Mouse (Mus musculus): ENCODE measurements around the gene Gstm2.
"Not testable (repeated sequence)": the region's sequence is repeated elsewhere in the genome, so short reads cannot be mapped to it uniquely, and the experiment has no call there.

Gstm2 gene

DNA sequence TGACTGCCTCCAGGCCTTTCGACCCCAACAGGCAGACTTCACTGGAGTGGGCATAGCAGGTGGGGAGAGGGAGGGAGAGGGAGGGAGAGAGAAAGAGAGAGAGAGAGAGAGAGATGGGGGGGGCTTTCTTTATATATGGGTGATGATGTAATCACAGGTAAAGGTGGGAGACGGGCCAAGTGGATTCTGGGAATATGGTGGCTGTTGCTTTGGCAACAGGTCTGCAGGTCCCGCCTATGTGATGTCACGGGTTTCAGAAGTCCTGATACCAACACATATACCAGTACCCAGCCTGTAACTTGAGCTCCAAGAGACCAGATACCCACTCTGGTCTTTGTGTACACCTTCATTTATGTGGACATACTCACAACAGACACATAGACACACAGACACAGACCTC is 10.3 kb upstream of the Gstm2 start:
- DNase-seq (ENCODE audit: low read depth, low spot score), result peak; percentile 79

- DNase-seq (ENCODE audit: low read depth, low spot score), result peak; percentile 93
Measured at GRCm38 (mm10) chr3:107995974-107996373, 9.7 kb upstream of the Gstm2 start.

GRCm38 (mm10) chr3:107985141-107985540 is 1.1 kb downstream of the Gstm2 start:
- DNase-seq (ENCODE audit: low read depth, low spot score), result not testable (repeated sequence)

DNA sequence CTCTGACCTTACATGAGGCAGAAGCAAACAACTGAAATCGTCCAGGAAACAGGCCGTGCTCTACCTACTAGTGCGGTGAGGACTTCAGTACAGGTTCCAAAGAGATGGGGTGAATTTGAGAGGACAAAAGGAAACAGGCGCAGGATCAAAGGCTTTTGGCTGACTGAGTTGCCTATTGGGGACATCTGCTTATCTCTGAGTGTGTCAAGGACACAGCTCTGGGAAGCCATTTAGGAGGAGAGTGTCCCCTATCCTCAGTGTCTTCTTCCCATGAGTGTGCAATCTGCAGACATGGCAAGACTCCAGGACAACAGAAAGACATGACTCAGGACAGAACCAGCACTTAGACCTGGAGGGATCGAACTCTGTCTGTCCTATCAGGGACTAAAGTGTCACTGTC is 1.8 kb downstream of the Gstm2 start:
- no peak for DNase-seq (ENCODE audit: low read depth, low spot score)

DNA sequence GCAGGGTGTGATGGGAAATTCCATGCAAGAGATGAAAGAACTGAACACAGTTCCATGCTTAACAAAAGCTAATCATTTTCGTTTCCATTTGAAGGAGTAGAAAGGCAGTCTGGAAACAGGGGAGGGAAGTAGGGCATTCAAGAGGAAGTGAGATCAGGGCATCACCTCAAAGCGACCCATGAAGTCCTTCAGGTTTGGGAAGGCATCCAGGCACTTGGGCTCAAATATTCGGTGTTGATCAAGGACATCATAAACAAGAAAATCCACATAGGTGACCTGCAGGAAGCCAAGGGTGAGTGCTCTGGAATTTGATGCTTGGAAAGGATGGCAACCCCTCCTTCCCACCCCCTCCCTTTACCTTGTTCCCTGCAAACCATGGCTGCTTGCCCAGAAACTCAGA is 2.5 kb downstream of the Gstm2 start:
- no peak for DNase-seq (ENCODE audit: low read depth, low spot score)

DNA sequence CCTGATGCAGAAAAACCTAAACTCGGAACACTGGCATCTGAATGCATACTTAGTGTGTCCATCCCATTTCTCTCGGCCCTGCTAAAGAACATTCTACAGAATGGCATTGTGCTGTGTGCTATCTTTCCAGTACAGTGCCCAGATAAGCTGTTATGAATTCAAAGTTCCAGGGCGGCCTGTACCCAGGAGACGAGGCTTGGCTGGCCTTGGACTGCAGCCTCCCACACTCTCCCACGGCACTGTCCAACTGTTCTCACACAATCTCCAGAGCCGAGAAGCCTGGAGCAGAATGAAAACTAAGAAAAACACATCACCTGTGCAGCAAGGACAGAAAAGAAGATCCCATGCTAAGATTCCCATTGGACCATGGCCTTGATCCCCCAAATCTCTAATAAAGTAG is 3.5 kb downstream of the Gstm2 start:
- DNase-seq (ENCODE audit: low read depth, low spot score), result no peak

DNA sequence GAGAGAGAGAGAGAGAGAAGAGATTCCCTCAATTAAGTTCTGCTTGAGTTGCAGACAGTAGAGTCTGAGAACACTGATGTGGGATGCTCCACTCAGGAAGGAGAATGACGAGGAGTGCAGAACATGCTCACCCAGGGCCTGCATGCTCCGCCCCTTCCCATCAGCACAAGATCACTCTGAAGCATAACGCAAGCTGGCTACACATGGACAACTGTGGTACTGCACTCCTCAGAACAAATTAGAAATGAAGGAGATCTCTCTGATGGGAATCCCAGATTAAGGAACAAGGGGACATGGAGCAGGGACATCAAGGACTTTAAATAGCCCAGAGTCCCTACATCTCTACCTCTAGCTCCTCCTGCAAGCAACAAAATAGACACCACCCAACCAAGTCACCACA is 5.0 kb downstream of the Gstm2 start:
- peak; percentile 39 for DNase-seq (ENCODE audit: low read depth, low spot score)

- no peak for DNase-seq (ENCODE audit: low read depth, low spot score)
Measured at GRCm38 (mm10) chr3:107977691-107978090, 8.6 kb downstream of the Gstm2 start.

DNA sequence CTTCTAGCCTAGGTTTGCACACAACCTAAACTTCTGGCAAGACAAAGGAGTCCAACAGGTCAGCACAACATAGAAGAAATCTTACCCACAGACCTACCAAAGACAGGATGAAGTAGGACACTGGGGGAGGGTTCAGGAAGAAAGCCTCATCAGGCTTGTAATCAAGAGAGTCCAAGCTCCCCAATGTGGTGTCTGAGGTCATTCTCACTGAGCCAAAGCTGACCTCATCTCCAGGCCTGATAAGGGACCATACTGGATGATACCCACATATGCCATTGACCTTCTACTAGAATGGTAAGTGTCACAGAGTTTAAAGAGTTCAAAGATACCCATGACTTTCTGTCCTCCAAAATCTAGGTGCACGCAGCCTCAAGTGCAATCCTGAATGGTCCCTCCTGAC is 12.0 kb downstream of the Gstm2 start:
- no peak for DNase-seq (ENCODE audit: low read depth, low spot score)

GRCm38 (mm10) chr3:107972070-107972469 is 14.2 kb downstream of the Gstm2 start:
- DNase-seq (ENCODE audit: low read depth, low spot score), result no peak

DNA sequence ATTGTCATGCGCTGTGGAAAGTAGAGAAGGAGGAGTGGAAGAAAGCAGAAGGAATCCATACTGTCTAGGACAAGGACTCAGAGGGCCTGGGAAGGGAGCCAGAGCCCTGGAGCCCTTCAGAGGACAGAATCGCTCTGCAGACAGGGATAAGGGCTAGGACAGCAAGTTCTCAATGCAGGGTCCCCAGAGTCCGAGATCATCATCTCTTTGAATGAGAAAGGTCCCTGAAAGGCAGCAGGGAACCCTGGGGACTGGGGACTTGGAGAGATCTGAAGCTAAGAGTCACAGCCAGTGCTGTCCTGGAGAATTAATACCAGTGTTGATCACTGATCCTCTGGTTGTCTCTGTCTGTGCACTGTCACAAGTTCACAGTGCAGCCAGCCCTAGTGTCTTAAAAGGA is 15.2 kb downstream of the Gstm2 start:
- not testable (repeated sequence) for DNase-seq (ENCODE audit: low read depth, low spot score)

DNA sequence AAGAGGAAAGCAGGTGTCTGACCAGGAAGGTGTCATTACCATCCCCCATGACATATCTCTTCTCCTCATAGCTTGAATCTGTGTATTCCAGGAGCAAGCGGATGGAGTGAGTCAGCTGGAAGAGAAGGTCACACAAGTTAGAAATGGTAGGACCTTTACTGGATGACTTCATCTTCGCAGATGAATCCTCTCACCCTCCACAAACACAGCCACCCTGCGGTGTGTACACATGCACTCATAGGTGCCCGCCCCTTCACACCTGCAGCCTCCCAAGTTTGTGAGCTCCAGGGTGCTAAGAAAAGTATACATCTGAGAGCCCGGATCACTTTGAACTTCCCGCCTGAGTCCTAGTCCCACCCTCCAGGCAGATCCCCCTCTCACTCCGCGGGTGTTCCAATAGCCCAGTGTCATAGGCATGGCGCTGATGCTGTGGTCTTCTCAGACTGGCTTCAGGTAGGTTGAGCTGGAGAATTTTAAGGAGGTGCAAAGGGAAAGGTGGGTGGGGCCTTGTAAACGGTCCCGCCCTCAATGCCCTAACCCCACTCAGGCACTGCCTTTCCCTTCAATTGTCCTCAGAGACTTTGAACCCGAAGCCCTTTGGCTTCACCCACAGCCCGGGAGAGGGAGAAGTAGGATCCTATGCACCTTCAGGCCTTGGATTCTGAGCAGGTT is 17.4 kb downstream of the Gstm2 start, which contains the start of gene Gstm3:
Gene Gstm3, minus strand, starts transcription at position 560 of the 672 bp plus-strand sequence.
- peak; percentile 36 for DNase-seq (ENCODE audit: low read depth, low spot score)

- DNase-seq (ENCODE audit: low read depth, low spot score), result no peak
Measured at GRCm38 (mm10) chr3:107966631-107967030, 19.6 kb downstream of the Gstm2 start.

GRCm38 (mm10) chr3:107965592-107965991 is 20.7 kb downstream of the Gstm2 start:
- peak; percentile 41 for DNase-seq (ENCODE audit: low read depth, low spot score)

DNA sequence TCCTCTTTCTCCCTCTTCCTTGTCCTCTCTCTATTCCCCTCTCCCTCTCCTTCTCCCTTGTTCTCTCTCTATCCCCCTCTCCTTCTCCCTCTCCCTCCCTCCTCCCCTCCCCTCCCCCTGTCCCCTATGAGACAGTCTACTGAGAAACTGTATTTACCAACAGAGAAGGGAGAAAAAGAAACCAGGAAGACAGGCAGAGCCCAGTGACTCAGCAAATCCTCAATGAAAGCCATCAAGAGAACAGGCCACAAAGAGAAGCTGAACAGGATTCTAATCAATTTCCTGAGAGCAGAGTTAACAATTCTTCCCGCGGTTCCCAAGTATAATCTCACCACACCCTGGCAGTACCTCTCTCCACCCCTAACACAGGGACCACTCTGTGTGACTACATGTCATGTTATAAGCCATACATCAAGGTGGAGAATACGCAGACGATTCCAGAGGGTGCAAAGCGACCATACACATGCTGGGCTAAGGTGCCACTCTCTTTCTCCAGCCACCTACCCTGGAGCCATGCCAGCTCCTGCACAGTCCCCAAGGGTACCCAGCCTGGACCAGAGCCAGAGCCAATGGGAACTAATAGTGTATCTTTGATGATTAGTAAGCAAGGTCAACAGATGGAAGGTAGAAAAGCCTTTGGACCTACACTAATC is 21.5 kb downstream of the Gstm2 start:
- peak; percentile 60 for DNase-seq (ENCODE audit: low read depth, low spot score)

- DNase-seq (ENCODE audit: low read depth, low spot score), result no peak
Measured at GRCm38 (mm10) chr3:107964026-107964425, 22.2 kb downstream of the Gstm2 start.

DNA sequence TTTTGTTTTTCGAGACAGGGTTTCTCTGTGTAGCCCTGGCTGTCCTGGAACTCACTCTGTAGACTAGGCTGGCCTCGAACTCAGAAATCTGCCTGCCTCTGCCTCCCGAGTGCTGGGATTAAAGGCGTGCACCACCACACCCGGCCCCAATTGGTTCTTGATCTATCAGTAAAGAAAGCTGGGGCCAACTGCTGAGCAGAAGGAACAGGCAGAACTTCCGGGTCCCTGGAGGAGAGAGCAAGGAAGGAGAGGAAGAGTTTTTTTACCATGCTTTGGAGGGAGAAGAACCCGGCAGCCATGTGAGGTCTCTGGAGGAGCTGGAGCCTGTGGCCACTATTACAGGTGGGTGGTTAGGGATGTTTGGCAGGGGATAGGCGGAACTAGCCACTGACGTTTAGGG is 31.0 kb downstream of the Gstm2 start:
- DNase-seq (ENCODE audit: low read depth, low spot score), result peak; percentile 69

DNA sequence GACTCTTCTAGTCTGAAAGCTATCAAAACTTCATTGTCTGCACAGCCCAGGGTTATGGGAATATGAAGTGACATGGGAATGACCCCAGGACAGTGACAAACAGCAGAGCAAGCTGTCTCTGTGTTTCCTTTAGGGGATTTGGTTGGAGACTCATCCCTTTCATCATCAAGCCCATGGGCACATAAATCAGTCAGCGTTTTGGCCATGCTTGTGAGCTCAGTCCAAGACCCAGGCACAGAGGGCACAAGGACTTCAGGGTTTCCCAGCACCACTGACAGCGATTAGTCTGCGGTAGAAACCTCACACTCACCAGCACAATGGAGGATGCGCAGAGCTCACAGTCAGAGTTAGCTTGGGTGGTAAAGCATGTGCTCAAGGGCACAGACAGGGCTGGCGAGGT is 32.3 kb downstream of the Gstm2 start:
- DNase-seq (ENCODE audit: low read depth, low spot score), result no peak

- peak; percentile 79 for DNase-seq (ENCODE audit: low read depth, low spot score)
Measured at GRCm38 (mm10) chr3:107953328-107953755, 32.9 kb downstream of the Gstm2 start.

DNA sequence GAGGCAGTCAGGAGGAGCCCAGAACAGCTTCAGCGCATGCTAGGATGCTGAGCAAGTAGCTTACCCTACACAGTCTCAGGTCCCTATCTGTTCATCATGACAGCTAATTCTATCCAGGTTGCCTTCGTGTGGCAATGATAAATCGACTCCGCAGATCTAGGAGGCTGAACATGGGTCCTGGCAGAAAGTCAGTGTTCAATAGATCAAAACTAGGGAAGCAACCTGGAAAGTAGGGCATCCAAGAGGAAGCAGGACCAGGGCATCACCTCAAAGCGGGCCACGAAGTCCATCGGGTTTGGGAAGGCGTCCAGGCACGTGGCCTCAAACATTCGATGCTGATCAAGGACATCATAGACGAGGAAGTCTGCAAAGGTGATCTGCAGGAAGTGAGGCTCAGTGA is 35.7 kb downstream of the Gstm2 start:
- DNase-seq (ENCODE audit: low read depth, low spot score), result no peak

GRCm38 (mm10) chr3:107949461-107949860 is 36.8 kb downstream of the Gstm2 start:
- not testable (repeated sequence) for DNase-seq (ENCODE audit: low read depth, low spot score)

DNA sequence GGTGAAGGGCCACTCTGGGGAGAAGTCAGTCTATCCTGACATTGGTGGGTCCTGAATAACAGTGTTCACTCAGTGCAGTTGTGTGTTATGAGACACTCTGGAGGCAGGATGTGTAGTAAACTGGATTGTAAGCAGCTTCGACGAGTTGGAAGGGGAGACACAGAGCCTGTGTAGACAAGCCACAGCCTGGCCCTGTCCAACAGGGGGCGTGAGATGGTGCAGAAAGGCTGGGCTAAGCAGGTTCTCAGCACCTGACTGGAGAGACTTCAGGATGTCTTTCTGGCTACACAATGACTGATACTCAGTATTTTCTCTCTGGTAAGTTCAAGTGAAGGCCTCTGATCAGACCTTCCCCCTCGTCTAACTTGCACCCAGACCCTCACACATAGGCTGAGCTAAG is 40.5 kb downstream of the Gstm2 start:
- DNase-seq (ENCODE audit: low read depth, low spot score), result peak; percentile 35

GRCm38 (mm10) chr3:107943239-107943990 is 42.8 kb downstream of the Gstm2 start, which contains the start of gene Gstm6:
Gene Gstm6, minus strand, starts transcription at chr3:107943749.
- DNase-seq (ENCODE audit: low read depth, low spot score), result peak; percentile 93

Measured in R1 (cell line).